Mouse (Mus musculus) lung, embryonic 15.5 days (tissue): ENCODE measurements at regions not wholly inside any gene's neighbourhood (a gene's known extent, or its start where the extent isn't known, plus 50 kb on each side); places are given as distances from the start of the nearest gene placed in this dataset.

Experiments used
- ATAC-seq: fragments of 200-750 bp; cut with Nextera tagmentation; 2 replicates; pipeline ENCODE4 v1.8.0; 2017; ENCODE audit warnings: moderate number of reproducible peaks, borderline replicate concordance; ENCODE audit not compliant: low FRiP score, low TSS enrichment; ENCODE audit errors: extremely low read depth
- H3K27ac ChIP-seq: fragments of 300-500 bp; sonication (generic); 2 replicates; pipeline ENCODE4 v1.5.1; 2015; ENCODE audit warnings: moderate library complexity, mild to moderate bottlenecking, inconsistent platforms
- H3K27me3 ChIP-seq: fragments of 300-500 bp; sonication (generic); 2 replicates; pipeline ENCODE4 v1.6.1; 2015; ENCODE audit warnings: inconsistent platforms
- H3K36me3 ChIP-seq: fragments of 300-500 bp; sonication (generic); 2 replicates; pipeline ENCODE4 v1.6.1; 2015; ENCODE audit warnings: inconsistent platforms
- H3K4me1 ChIP-seq: fragments of 300-500 bp; sonication (generic); 2 replicates; pipeline ENCODE4 v1.6.1; 2015; ENCODE audit warnings: inconsistent platforms
- H3K4me2 ChIP-seq: fragments of 300-500 bp; sonication (generic); 2 replicates; pipeline ENCODE4 v1.6.1; 2015; ENCODE audit warnings: inconsistent platforms, mild to moderate bottlenecking, moderate library complexity
- H3K4me3 ChIP-seq: fragments of 300-500 bp; sonication (generic); 2 replicates; pipeline ENCODE4 v1.5.1; 2015; ENCODE audit warnings: mild to moderate bottlenecking, inconsistent platforms
- H3K9ac ChIP-seq: fragments of 300-500 bp; sonication (generic); 2 replicates; pipeline ENCODE4 v1.6.1; 2015; ENCODE audit warnings: inconsistent platforms
- H3K9me3 ChIP-seq: fragments of 300-500 bp; sonication (generic); 2 replicates; pipeline ENCODE4 v1.6.1; 2016; ENCODE audit warnings: inconsistent platforms
- WGBS: fragments of 180-500 bp; shearing (Covaris S2); methylation state at CpG from one replicate; pipeline ENCODE4 v1.1.7; 2015; 5-methylcytosine and 5-hydroxymethylcytosine counted together

DNA sequence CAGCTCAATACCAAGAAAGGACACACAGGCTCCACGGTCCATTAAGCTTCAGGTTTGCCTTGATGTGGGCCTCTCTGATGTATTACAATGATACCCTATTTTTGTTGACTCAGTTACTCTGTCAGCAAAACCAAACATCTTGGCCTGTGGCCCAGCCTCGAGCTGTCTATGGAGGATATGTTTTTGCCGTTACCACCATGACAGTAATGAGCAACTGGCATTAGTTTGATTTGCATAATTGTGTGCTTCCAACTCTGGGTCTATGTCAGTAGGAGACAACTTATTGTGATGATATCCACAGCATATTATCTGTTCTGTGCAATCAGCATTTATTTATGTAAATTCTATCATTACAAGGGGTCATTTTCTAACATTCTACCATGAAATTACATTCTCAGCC lies 603.2 kb downstream of the Ttll7 start:
- Histone ChIP-seq H3K27ac (no peak overlapping the region), H3K36me3 (no peaks in the 10 kb centered on the region), H3K9me3 (no peaks in the 10 kb centered on the region), H3K4me1 (no peaks in the 10 kb centered on the region), H3K4me2 (no peak overlapping the region), H3K4me3 (no peak overlapping the region), H3K9ac (no peak overlapping the region), H3K27me3 (no peaks in the 10 kb centered on the region)
- 63% methylated on average over 3 of the region's 3 CpGs for WGBS
- no peak for ATAC-seq

- WGBS: 77% methylated on average over 4 of the region's 4 CpGs
- H3K4me3 ChIP-seq: no peak overlapping the region
Observed at GRCm38 (mm10) chr3:147456294-147456693, 604.1 kb downstream of the Ttll7 start.

DNA sequence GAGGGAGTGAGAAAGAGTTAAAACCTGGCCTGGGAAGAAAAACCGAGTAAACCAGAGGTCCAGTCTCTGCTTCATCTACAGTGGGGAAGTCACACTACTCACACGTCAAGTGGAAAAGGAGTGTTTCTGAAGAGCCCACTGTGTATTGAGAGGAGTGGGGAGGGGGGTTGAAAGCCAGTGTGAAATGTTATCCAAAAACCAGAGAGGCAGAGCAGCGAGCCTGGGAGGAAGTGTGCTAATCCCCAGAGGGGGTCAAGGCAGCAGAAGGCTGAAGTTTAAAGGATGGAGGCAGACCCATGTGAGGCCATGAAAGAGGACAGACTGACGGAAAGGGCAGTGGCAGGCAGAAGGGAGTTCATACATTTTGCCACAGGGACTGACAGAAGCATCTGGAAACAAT lies 605.9 kb downstream of the Ttll7 start:
- no peaks in the 10 kb centered on the region for H3K4me1 ChIP-seq
- no peak overlapping the region for H3K9ac ChIP-seq
- ATAC-seq: no peak
- no peaks in the 10 kb centered on the region for H3K36me3 ChIP-seq
- H3K4me2 ChIP-seq: no peak overlapping the region
- H3K4me3 ChIP-seq: no peak overlapping the region
- no peaks in the 10 kb centered on the region for H3K9me3 ChIP-seq
- no peaks in the 10 kb centered on the region for H3K27me3 ChIP-seq
- 28% methylated on average over 4 of the region's 4 CpGs for WGBS
- no peak overlapping the region for H3K27ac ChIP-seq

More at GRCm38 (mm10) chr3:147456294-147456693, 604.1 kb downstream of the Ttll7 start:
- Histone ChIP-seq H3K27ac (no peak overlapping the region), H3K4me2 (no peak overlapping the region), H3K36me3 (no peaks in the 10 kb centered on the region), H3K4me1 (no peaks in the 10 kb centered on the region), H3K9me3 (no peaks in the 10 kb centered on the region), H3K27me3 (no peaks in the 10 kb centered on the region), H3K9ac (no peak overlapping the region)
- no peak for ATAC-seq

DNA sequence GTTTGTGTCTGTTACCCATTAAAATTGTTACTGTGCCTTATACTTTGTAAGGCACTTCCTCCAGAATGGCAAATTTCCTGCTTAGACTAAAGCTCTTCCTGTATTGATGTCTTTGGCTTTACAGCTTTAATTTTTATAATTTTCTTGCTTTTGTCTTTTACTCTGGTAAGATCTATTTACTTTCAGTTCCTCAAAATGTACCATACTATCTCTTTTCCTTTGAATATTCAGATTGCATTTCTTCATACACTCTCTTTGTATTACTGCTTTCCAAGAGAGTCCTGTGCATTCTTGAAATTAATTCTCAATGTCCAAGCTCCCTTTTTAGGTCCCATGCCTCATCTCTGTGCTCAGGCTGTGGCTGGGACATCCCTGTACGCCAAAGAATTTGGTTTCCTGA lies 627.7 kb downstream of the Ttll7 start:
- H3K4me3 ChIP-seq: no peak overlapping the region
- 77% methylated on average over 1 of the region's 1 CpGs for WGBS
- no peaks in the 10 kb centered on the region for H3K4me1 ChIP-seq
- H3K36me3 ChIP-seq: no peaks in the 10 kb centered on the region
- H3K9ac ChIP-seq: no peak overlapping the region
- no peaks in the 10 kb centered on the region for H3K9me3 ChIP-seq
- no peak for ATAC-seq
- H3K27me3 ChIP-seq: no peaks in the 10 kb centered on the region
- H3K27ac ChIP-seq: no peak overlapping the region
- no peak overlapping the region for H3K4me2 ChIP-seq
